Mouse (Mus musculus) liver, embryonic 12.5 days (tissue): ENCODE data around the gene Pias3. TPM values are rescaled to one million over a fixed set of nuclear protein-coding genes. Genes with fewer than 3 reads are reported as not detected.

Experiments
- ATAC-seq: fragments of 200-750 bp; cut with Nextera tagmentation; 2 replicates; pipeline ENCODE4 v1.8.0; 2017; ENCODE audit warnings: moderate number of reproducible peaks, mild to moderate bottlenecking, moderate library complexity
- H3K27ac ChIP-seq: fragments of 300-500 bp; sonication (generic); 2 replicates; pipeline ENCODE4 v1.5.1; 2016; ENCODE audit warnings: mild to moderate bottlenecking
- H3K27me3 ChIP-seq: fragments of 300-500 bp; sonication (generic); replicated peaks from 2 replicates; pipeline ENCODE4 v1.6.1; 2016; ENCODE audit warnings: mild to moderate bottlenecking, moderate library complexity
- H3K36me3 ChIP-seq: fragments of 300-500 bp; sonication (generic); 2 replicates; pipeline ENCODE4 v1.6.1; 2016; ENCODE audit warnings: mild to moderate bottlenecking, moderate library complexity
- H3K4me1 ChIP-seq: fragments of 300-500 bp; sonication (generic); 2 replicates; pipeline ENCODE4 v1.6.1; 2016
- H3K4me2 ChIP-seq: fragments of 300-500 bp; sonication (generic); 2 replicates; pipeline ENCODE4 v1.6.1; 2016; ENCODE audit warnings: mild to moderate bottlenecking, moderate library complexity
- H3K4me3 ChIP-seq: fragments of 300-500 bp; sonication (generic); 2 replicates; pipeline ENCODE4 v1.5.1; 2016; ENCODE audit warnings: mild to moderate bottlenecking, moderate library complexity
- H3K9ac ChIP-seq: fragments of 300-500 bp; sonication (generic); 2 replicates; pipeline ENCODE4 v1.6.1; 2016; ENCODE audit warnings: mild to moderate bottlenecking, moderate library complexity
- H3K9me3 ChIP-seq: fragments of 300-500 bp; sonication (generic); replicated peaks from 2 replicates; pipeline ENCODE4 v1.6.1; 2016; ENCODE audit warnings: mild to moderate bottlenecking, moderate library complexity
- WGBS: fragments of 180-500 bp; shearing (Covaris S2); methylation state at CpG from one replicate; pipeline ENCODE4 v1.1.7; 2016; ENCODE audit not compliant: insufficient replicate concordance; 5-methylcytosine and 5-hydroxymethylcytosine counted together
- polyA plus RNA-seq: library from polyadenylated mRNA; unstranded; fragments of >200 nt; fragmentation: Nextera tagmentation; extraction: Ambion mirVana; gene quantifications from 2 replicates; pipeline ENCODE4 v1.2.1, GENCODE M21; 2016

The Pias3 gene
- polyA plus RNA-seq, 1 experiment from 2014 or later, result 11.0 TPM

- no peak for ATAC-seq
- Histone ChIP-seq H3K4me1 (peaks cover under 1% of the 10 kb centered on the region; the same call in 1 of the 2 replicates), H3K27me3 (peaks cover 40% of the 10 kb centered on the region), H3K4me2 (no peak overlapping the region), H3K27ac (no peak overlapping the region), H3K4me3 (no peak overlapping the region), H3K36me3 (no peaks in the 10 kb centered on the region), H3K9me3 (no peaks in the 10 kb centered on the region), H3K9ac (no peak overlapping the region)
- WGBS, result 37% methylated on average over 3 of the region's 3 CpGs
Measured at GRCm38 (mm10) chr3:96690298-96690697, 5.9 kb upstream of the Pias3 start.

- Histone ChIP-seq H3K27ac (no peak overlapping the region), H3K4me3 (no peak overlapping the region), H3K27me3 (peaks cover 30% of the 10 kb centered on the region), H3K9me3 (no peaks in the 10 kb centered on the region), H3K36me3 (no peaks in the 10 kb centered on the region), H3K4me2 (no peak overlapping the region), H3K4me1 (peaks cover 15% of the 10 kb centered on the region), H3K9ac (no peak overlapping the region)
- no peak for ATAC-seq
- 16% methylated on average over 3 of the region's 3 CpGs for WGBS
Measured at GRCm38 (mm10) chr3:96692506-96692905, 3.7 kb upstream of the Pias3 start.

GRCm38 (mm10) chr3:96693579-96693978, 2.6 kb upstream of the Pias3 start:
- Histone ChIP-seq H3K9ac (no peak overlapping the region), H3K4me3 (no peak overlapping the region), H3K27ac (no peak overlapping the region), H3K36me3 (no peaks in the 10 kb centered on the region), H3K9me3 (no peaks in the 10 kb centered on the region), H3K4me2 (no peak overlapping the region), H3K4me1 (peaks cover 22% of the 10 kb centered on the region), H3K27me3 (peaks cover 22% of the 10 kb centered on the region)
- 52% methylated on average over 1 of the region's 1 CpGs for WGBS
- ATAC-seq, result no peak

- Histone ChIP-seq H3K36me3 (peaks cover 20% of the 10 kb centered on the region), H3K9me3 (no peaks in the 10 kb centered on the region), H3K4me1 (peaks cover 22% of the 10 kb centered on the region), H3K4me2 (peak overlapping the region; percentile 95), H3K4me3 (peak overlapping the region; percentile 81), H3K9ac (peak overlapping the region; percentile 79), H3K27me3 (no peaks in the 10 kb centered on the region; the same call in 1 of the 2 replicates), H3K27ac (peak overlapping the region; percentile 88)
- 2% methylated on average over 76 of the region's 85 CpGs for WGBS
- ATAC-seq, result peak; percentile 91
Measured at GRCm38 (mm10) chr3:96696766-96697732, 865 bp downstream of the Pias3 start.

- Histone ChIP-seq H3K4me2 (no peak overlapping the region), H3K27me3 (no peaks in the 10 kb centered on the region; the same call in 1 of the 2 replicates), H3K4me1 (peaks cover 22% of the 10 kb centered on the region), H3K36me3 (peaks cover 36% of the 10 kb centered on the region), H3K9me3 (no peaks in the 10 kb centered on the region), H3K9ac (no peak overlapping the region), H3K27ac (no peak overlapping the region), H3K4me3 (no peak overlapping the region)
- no peak for ATAC-seq
- WGBS, result 56% methylated on average over 19 of the region's 19 CpGs
Measured at GRCm38 (mm10) chr3:96698993-96699690, 3.0 kb downstream of the Pias3 start.

- no peak overlapping the region for H3K4me3 ChIP-seq
- no peaks in the 10 kb centered on the region for H3K9me3 ChIP-seq
- H3K36me3 ChIP-seq, result peaks cover 44% of the 10 kb centered on the region
- H3K9ac ChIP-seq, result no peak overlapping the region
- no peaks in the 10 kb centered on the region; the same call in 1 of the 2 replicates for H3K27me3 ChIP-seq
- H3K27ac ChIP-seq, result no peak overlapping the region
- H3K4me2 ChIP-seq, result no peak overlapping the region
- H3K4me1 ChIP-seq, result peaks cover 20% of the 10 kb centered on the region
- 29% methylated on average over 7 of the region's 7 CpGs for WGBS
- ATAC-seq, result no peak
Measured at GRCm38 (mm10) chr3:96700376-96700775, 4.2 kb downstream of the Pias3 start.

GRCm38 (mm10) chr3:96701003-96701402, 4.8 kb downstream of the Pias3 start:
- no peak for ATAC-seq
- WGBS, result 85% methylated on average over 4 of the region's 4 CpGs
- Histone ChIP-seq H3K4me2 (no peak overlapping the region), H3K9me3 (no peaks in the 10 kb centered on the region), H3K4me1 (peaks cover 14% of the 10 kb centered on the region), H3K27me3 (peaks cover 3% of the 10 kb centered on the region), H3K36me3 (peaks cover 44% of the 10 kb centered on the region), H3K9ac (no peak overlapping the region), H3K4me3 (no peak overlapping the region), H3K27ac (no peak overlapping the region)

GRCm38 (mm10) chr3:96704778-96705177, 8.6 kb downstream of the Pias3 start:
- Histone ChIP-seq H3K4me3 (no peak overlapping the region), H3K9me3 (no peaks in the 10 kb centered on the region), H3K9ac (no peak overlapping the region), H3K4me2 (no peak overlapping the region), H3K36me3 (peaks cover 45% of the 10 kb centered on the region), H3K27me3 (peaks cover 27% of the 10 kb centered on the region), H3K4me1 (peaks cover 12% of the 10 kb centered on the region), H3K27ac (no peak overlapping the region)
- WGBS, result 55% methylated on average over 11 of the region's 11 CpGs
- no peak for ATAC-seq

GRCm38 (mm10) chr3:96706217-96706616, 10.0 kb downstream of the Pias3 start:
- 78% methylated on average over 11 of the region's 11 CpGs for WGBS
- no peak overlapping the region for H3K4me3 ChIP-seq
- peaks cover 12% of the 10 kb centered on the region for H3K4me1 ChIP-seq
- H3K9ac ChIP-seq, result no peak overlapping the region
- H3K9me3 ChIP-seq, result no peaks in the 10 kb centered on the region
- H3K27ac ChIP-seq, result no peak overlapping the region
- H3K36me3 ChIP-seq, result peaks cover 50% of the 10 kb centered on the region
- no peak overlapping the region for H3K4me2 ChIP-seq
- no peak for ATAC-seq
- H3K27me3 ChIP-seq, result peaks cover 27% of the 10 kb centered on the region

GRCm38 (mm10) chr3:96706984-96707383, 10.8 kb downstream of the Pias3 start:
- peaks cover 52% of the 10 kb centered on the region for H3K36me3 ChIP-seq
- 59% methylated on average over 7 of the region's 7 CpGs for WGBS
- H3K9me3 ChIP-seq, result no peaks in the 10 kb centered on the region
- H3K4me2 ChIP-seq, result no peak overlapping the region
- no peak overlapping the region for H3K4me3 ChIP-seq
- no peak overlapping the region for H3K9ac ChIP-seq
- ATAC-seq, result no peak
- H3K27me3 ChIP-seq, result peaks cover 27% of the 10 kb centered on the region
- H3K27ac ChIP-seq, result no peak overlapping the region
- H3K4me1 ChIP-seq, result peaks cover 12% of the 10 kb centered on the region

GRCm38 (mm10) chr3:96707903-96708683, 11.9 kb downstream of the Pias3 start, which contains the start of gene Nudt17:
Nudt17 (minus strand) TSS chr3:96708562.
- WGBS, result 8% methylated on average over 42 of the region's 42 CpGs
- no peak within 1 kb of the TSS for H3K27ac ChIP-seq
- no peaks in the 10 kb centered on the region for H3K9me3 ChIP-seq
- H3K4me1 ChIP-seq, result peaks cover 12% of the 10 kb centered on the region
- ATAC-seq, result peak; percentile 77
- H3K4me2 ChIP-seq, result peak within 1 kb of the TSS; percentile 81
- peaks cover 27% of the 10 kb centered on the region for H3K27me3 ChIP-seq
- H3K4me3 ChIP-seq, result peak within 1 kb of the TSS; percentile 58
- peak within 1 kb of the TSS; percentile 52 for H3K9ac ChIP-seq
- peaks cover 56% of the 10 kb centered on the region for H3K36me3 ChIP-seq
